Mouse (Mus musculus) left cerebral cortex, postnatal 14 days (tissue): ENCODE results near the gene Ppt2. TPM values are rescaled to one million over a fixed set of nuclear protein-coding genes. Genes with fewer than 3 reads are reported as not detected.
A peak's percentile ranks its signal among the peaks of the same experiment; 100 is the strongest.

Experiments
- DNase-seq, 2 experiments: peaks; one replicate each; pipeline ENCODE4 v3.0.0; 2021 to 2022; ENCODE audit warnings: low spot score in 2 of 2, mixed read lengths in 1 of 2
- intact Hi-C: fragments of 180-260 bp; cut with DNase I; formaldehyde crosslinking; loops from one replicate; pipeline ENCODE4 v1.15.1; 2025
- total RNA-seq, 2 experiments: library from RNA; stranded (reverse); gene quantifications; 2 replicates each; pipeline ENCODE4 v1.2.3; 2021

The Ppt2 gene
- total RNA-seq, 2 experiments from 2014 or later = 39.3 to 45.7 TPM

GRCm38 (mm10) chr17:34658591-34658990 is 30.3 kb upstream of the Ppt2 start:
- no peak for DNase-seq
- intact Hi-C loops = loop anchor here (10.0 kb wide), 1 partner anchor 146 kb away; the partner anchor contains the start of gene Cyp21a1

GRCm38 (mm10) chr17:34658145-34658544 is 29.8 kb upstream of the Ppt2 start:
- DNase-seq = no peak
- intact Hi-C loops = loop anchor here (10.0 kb wide), 1 partner anchor 147 kb away; the partner anchor contains the start of gene Cyp21a1

- no peak for DNase-seq
- intact Hi-C loops = loop anchor here (10.0 kb wide), 1 partner anchor 148 kb away; the partner anchor contains the start of gene Cyp21a1
These were observed 29.0 kb upstream of the Ppt2 start for GRCm38 (mm10) chr17:34657271-34657670.

- intact Hi-C loops = loop anchor here (10.0 kb wide), 1 partner anchor 148 kb away; the partner anchor contains the start of gene Cyp21a1
- no peak for DNase-seq
These were observed 28.4 kb upstream of the Ppt2 start for GRCm38 (mm10) chr17:34656666-34657065.

GRCm38 (mm10) chr17:34655581-34655991 is 27.3 kb upstream of the Ppt2 start:
- intact Hi-C loops = loop anchor here (10.0 kb wide), 1 partner anchor 149 kb away; the partner anchor contains the start of gene Cyp21a1
- DNase-seq = peak; percentile 58 to 75

- intact Hi-C loops = loop anchor here (10.0 kb wide), 1 partner anchor 150 kb away; the partner anchor contains the start of gene Cyp21a1
These were observed 26.9 kb upstream of the Ppt2 start for GRCm38 (mm10) chr17:34655160-34655559.

GRCm38 (mm10) chr17:34654392-34654791 is 26.1 kb upstream of the Ppt2 start:
- no peak for DNase-seq
- intact Hi-C loops = loop anchor here (5.0 to 10.0 kb wide), 3 partner anchors 58 to 183 kb away; partner anchors contain the start of genes Cyp21a1, Dxo and Stk19

More at GRCm38 (mm10) chr17:34655160-34655559, 26.9 kb upstream of the Ppt2 start:
- no peak for DNase-seq

GRCm38 (mm10) chr17:34653746-34654285 is 25.5 kb upstream of the Ppt2 start:
- intact Hi-C loops = loop anchor here (5.0 to 10.0 kb wide), 3 partner anchors 58 to 183 kb away; partner anchors contain the start of genes Cyp21a1, Dxo and Stk19
- peak in 1 of 2 experiments; percentile 66 for DNase-seq

GRCm38 (mm10) chr17:34652985-34653384 is 24.7 kb upstream of the Ppt2 start:
- no peak for DNase-seq
- intact Hi-C loops = loop anchor here (5.0 to 10.0 kb wide), 3 partner anchors 59 to 184 kb away; partner anchors contain the start of genes Cyp21a1, Dxo and Stk19

GRCm38 (mm10) chr17:34652546-34652945 is 24.2 kb upstream of the Ppt2 start:
- DNase-seq = no peak
- intact Hi-C loops = loop anchor here (5.0 to 10.0 kb wide), 3 partner anchors 60 to 185 kb away; partner anchors contain the start of genes Cyp21a1, Dxo and Stk19

- intact Hi-C loops = loop anchor here (5.0 to 10.0 kb wide), 3 partner anchors 61 to 186 kb away; partner anchors contain the start of genes Cyp21a1, Dxo and Stk19
These were observed 23.4 kb upstream of the Ppt2 start for GRCm38 (mm10) chr17:34651507-34652221.

GRCm38 (mm10) chr17:34650781-34651180 is 22.5 kb upstream of the Ppt2 start:
- intact Hi-C loops = loop anchor here (5.0 to 10.0 kb wide), 3 partner anchors 62 to 187 kb away; partner anchors contain the start of genes Cyp21a1, Dxo and Stk19
- DNase-seq = no peak

More at GRCm38 (mm10) chr17:34651507-34652221, 23.4 kb upstream of the Ppt2 start:
- no peak for DNase-seq

- DNase-seq = no peak
- intact Hi-C loops = no loop called here
These were observed 21.0 kb upstream of the Ppt2 start for GRCm38 (mm10) chr17:34649106-34649864.

GRCm38 (mm10) chr17:34648141-34648890 is 20.0 kb upstream of the Ppt2 start:
- intact Hi-C loops = no loop called here

GRCm38 (mm10) chr17:34646906-34647787 is 18.8 kb upstream of the Ppt2 start, which contains the start of gene Atf6b:
TSS of gene Atf6b (plus strand) at chr17:34647146.
- intact Hi-C loops = no loop called here
- DNase-seq = peak; percentile 98 to 99

More at GRCm38 (mm10) chr17:34648141-34648890, 20.0 kb upstream of the Ppt2 start:
- DNase-seq = no peak

- DNase-seq = no peak
- intact Hi-C loops = no loop called here
These were observed 17.7 kb upstream of the Ppt2 start for GRCm38 (mm10) chr17:34645831-34646511.
